In genomic region chr13:53202439-53202830, GRCm38 (mm10) we compare ENCODE assay signal across 9 mouse cellular contexts.
DNase-seq lines count a peak whose midpoint lies in the region; ATAC-seq and TF ChIP-seq lines count a peak whose summit lies in the region.
"Had no signal": no experiment of that assay in that cellular context is flagged by ENCODE, and none has a peak within 500 bp of the region (broad histone marks: within the 10 kb centered on the region; RNA-seq: fewer than 3 reads in every experiment).

No protein-coding gene starts in this region.

- H3K4me3 ChIP-seq in intestine, embryonic 14.5 days (ENCODE audit: low read depth, low read length), result no peak overlapping the region
- no peak overlapping the region for H3K4me3 ChIP-seq in intestine, postnatal 0 days (ENCODE audit: low read depth, low read length)
- no peak overlapping the region for H3K4me3 ChIP-seq in neural tube, embryonic 11.5 days (ENCODE audit: low read depth, low read length)
- H3K4me3 ChIP-seq in intestine, embryonic 16.5 days (ENCODE audit: low read length), result no peak overlapping the region

- H3K4me2 ChIP-seq in intestine, embryonic 14.5 days (ENCODE audit: low read length), result peak overlapping the region; percentile 34
- no peak overlapping the region for H3K4me2 ChIP-seq in intestine, postnatal 0 days (replicated peaks; ENCODE audit: low read depth)
- no peak overlapping the region for H3K4me2 ChIP-seq in neural tube, embryonic 11.5 days (ENCODE audit: low read depth)
- H3K4me2 ChIP-seq in intestine, embryonic 16.5 days (ENCODE audit: low read depth, low read length), result peak overlapping the region; percentile 46; the same call in 1 of the 2 replicates

- no peaks in the 10 kb centered on the region for H3K27me3 ChIP-seq in intestine, embryonic 14.5 days (replicated peaks; ENCODE audit: control insufficient read depth, insufficient read depth, low read length)
- H3K27me3 ChIP-seq in intestine, postnatal 0 days (replicated peaks; ENCODE audit: control insufficient read depth, insufficient read depth, low read length), result no peaks in the 10 kb centered on the region
- no peaks in the 10 kb centered on the region for H3K27me3 ChIP-seq in neural tube, embryonic 11.5 days (ENCODE audit: control insufficient read depth, insufficient read depth, low read length)
- H3K27me3 ChIP-seq in intestine, embryonic 16.5 days (replicated peaks; ENCODE audit: control insufficient read depth, insufficient read depth, low read length), result no peaks in the 10 kb centered on the region

- H3K4me1 ChIP-seq in intestine, embryonic 14.5 days (replicated peaks; ENCODE audit: control insufficient read depth, insufficient read depth, low read length), result peaks cover 78% of the 10 kb centered on the region
- H3K4me1 ChIP-seq in intestine, postnatal 0 days (replicated peaks; ENCODE audit: control insufficient read depth, insufficient read depth, low read length), result peaks cover 30% of the 10 kb centered on the region
- peaks cover 15% of the 10 kb centered on the region for H3K4me1 ChIP-seq in neural tube, embryonic 11.5 days (ENCODE audit: control insufficient read depth, insufficient read depth, low read length)
- H3K4me1 ChIP-seq in intestine, embryonic 16.5 days (ENCODE audit: control insufficient read depth, insufficient read depth, low read length), result peaks cover 78% of the 10 kb centered on the region

- H3K36me3 ChIP-seq in intestine, embryonic 14.5 days (ENCODE audit: control insufficient read depth, insufficient read depth, low read length), result no peaks in the 10 kb centered on the region
- H3K36me3 ChIP-seq in intestine, postnatal 0 days (ENCODE audit: control insufficient read depth, insufficient read depth), result no peaks in the 10 kb centered on the region
- no peaks in the 10 kb centered on the region for H3K36me3 ChIP-seq in neural tube, embryonic 11.5 days (ENCODE audit: control insufficient read depth, insufficient read depth, low read length)
- no peaks in the 10 kb centered on the region for H3K36me3 ChIP-seq in intestine, embryonic 16.5 days (ENCODE audit: control insufficient read depth, insufficient read depth, low read length)

- H3K9ac ChIP-seq in intestine, embryonic 14.5 days (ENCODE audit: low read length), result no peak overlapping the region
- H3K9ac ChIP-seq in intestine, postnatal 0 days (ENCODE audit: low read depth, low read length), result no peak overlapping the region
- H3K9ac ChIP-seq in neural tube, embryonic 11.5 days (ENCODE audit: low read length), result no peak overlapping the region
- H3K9ac ChIP-seq in intestine, embryonic 16.5 days (ENCODE audit: low read depth, low read length), result peak overlapping the region; percentile 60; the same call in 1 of the 2 replicates

- DNase-seq in intestine, embryonic 14.5 days (ENCODE audit: low spot score), result no peak
- no peak for DNase-seq in neural tube, embryonic 11.5 days (ENCODE audit: low spot score)
- no peak for DNase-seq in neural tube, embryonic 10.5 days (ENCODE audit: extremely low spot score, low spot score)
- peak; percentile 28 for DNase-seq in telencephalon, adult 2 months (ENCODE audit: low read depth, low spot score)
- DNase-seq in thymus, postnatal 4 days, result no peak
- DNase-seq: cerebellum, adult 18-20 months had no signal

- H3K27ac ChIP-seq in intestine, embryonic 14.5 days (ENCODE audit: low read depth), result peak overlapping the region; percentile 90
- H3K27ac ChIP-seq in intestine, postnatal 0 days (ENCODE audit: low read depth, low read length), result no peak overlapping the region
- H3K27ac ChIP-seq in neural tube, embryonic 11.5 days (ENCODE audit: low read depth, low read length), result peak overlapping the region; percentile 37; the same call in 1 of the 2 replicates
- peak overlapping the region; percentile 91 for H3K27ac ChIP-seq in intestine, embryonic 16.5 days (ENCODE audit: low read length)
- H3K27ac ChIP-seq: macrophage had no signal

- 42% methylated on average over 5 of the region's 5 CpGs for WGBS in intestine, embryonic 14.5 days
- 65% methylated on average over 5 of the region's 5 CpGs for WGBS in intestine, postnatal 0 days
- 51% methylated on average over 5 of the region's 5 CpGs for WGBS in neural tube, embryonic 11.5 days
- WGBS in intestine, embryonic 16.5 days, result 53% methylated on average over 5 of the region's 5 CpGs

- no peaks in the 10 kb centered on the region for H3K9me3 ChIP-seq in intestine, embryonic 14.5 days (ENCODE audit: control insufficient read depth, low read length)
- no peaks in the 10 kb centered on the region for H3K9me3 ChIP-seq in intestine, postnatal 0 days (ENCODE audit: control insufficient read depth)
- no peaks in the 10 kb centered on the region for H3K9me3 ChIP-seq in neural tube, embryonic 11.5 days (ENCODE audit: control insufficient read depth, low read length)
- H3K9me3 ChIP-seq in intestine, embryonic 16.5 days (ENCODE audit: control insufficient read depth, low read length), result no peaks in the 10 kb centered on the region

- TF ChIP-seq CTCF in intestine, postnatal 0 days (IDR thresholded peaks at IDR 0.05; ENCODE audit: low read depth), result no peak

- no peak for ATAC-seq in intestine, embryonic 14.5 days (replicated peaks; ENCODE audit: low FRiP score, low TSS enrichment, low read depth)
- no peak for ATAC-seq in intestine, postnatal 0 days
- ATAC-seq in neural tube, embryonic 11.5 days (ENCODE audit: insufficient read depth, low FRiP score, low TSS enrichment), result no peak
- ATAC-seq in intestine, embryonic 16.5 days, result no peak

Comparison
In these comparisons a context has a peak if more than half of its experiments do, and no peak if none do; other contexts are left out.
1. H3K4me2 ChIP-seq: peak in intestine, embryonic 14.5 days (single experiment) and intestine, embryonic 16.5 days (single experiment); none in intestine, postnatal 0 days (single experiment) and neural tube, embryonic 11.5 days (single experiment).